Mouse (Mus musculus) thymus, postnatal 36 days (tissue): ENCODE results near the gene Dmrt3.

ENCODE experiments used
- DNase-seq, 2 experiments: peaks; one replicate each; pipeline ENCODE4 v3.0.0; 2022; ENCODE audit warnings: mixed read lengths in 2 of 2

Dmrt3 gene

GRCm38 (mm10) chr19:25610015-25610410 lies at the start of gene Dmrt3:
TSS of gene Dmrt3 (plus strand) at chr19:25610301.
- DNase-seq, result no peak

DNA sequence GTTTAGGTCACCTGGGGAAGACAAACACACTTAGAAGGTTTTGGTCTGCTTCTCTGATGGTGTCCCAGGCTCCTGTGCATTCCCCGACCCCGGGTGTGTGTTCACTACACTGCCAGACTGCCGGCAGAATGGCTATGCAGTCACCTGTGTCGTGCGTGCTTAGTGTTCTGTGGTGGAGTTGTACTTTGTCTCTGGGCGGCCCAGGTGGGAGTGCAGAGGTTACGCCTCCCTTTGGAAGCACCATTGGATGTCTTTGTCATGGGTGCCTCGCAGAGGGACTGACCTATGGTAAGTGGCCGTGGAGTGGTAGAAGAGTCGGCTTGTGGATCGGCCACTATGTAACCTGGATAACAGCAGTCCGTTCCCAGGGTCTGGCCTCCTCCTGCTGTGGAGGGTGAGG lies 45.7 kb upstream of the Dmrt3 start:
- no peak for DNase-seq

DNA sequence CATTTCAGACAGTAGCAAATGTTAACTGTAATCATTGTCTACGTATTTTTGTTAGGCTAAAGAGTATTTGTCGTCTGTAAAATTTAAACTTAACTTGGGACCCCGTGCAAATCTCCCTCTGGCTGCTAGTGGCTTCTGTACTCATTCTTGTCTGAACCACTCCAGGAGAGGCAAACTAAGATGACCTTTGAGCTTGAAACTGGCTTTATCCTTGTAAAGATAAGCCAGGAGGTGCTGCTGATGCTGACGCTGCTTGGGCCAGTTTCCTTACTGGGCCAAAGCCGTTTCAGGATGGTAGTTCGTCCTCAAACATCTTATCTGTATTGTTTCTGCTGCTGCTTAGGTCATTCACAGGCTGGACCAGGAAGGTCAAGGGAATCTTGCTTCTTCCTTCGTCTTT lies 40.3 kb upstream of the Dmrt3 start:
- DNase-seq, result no peak

DNA sequence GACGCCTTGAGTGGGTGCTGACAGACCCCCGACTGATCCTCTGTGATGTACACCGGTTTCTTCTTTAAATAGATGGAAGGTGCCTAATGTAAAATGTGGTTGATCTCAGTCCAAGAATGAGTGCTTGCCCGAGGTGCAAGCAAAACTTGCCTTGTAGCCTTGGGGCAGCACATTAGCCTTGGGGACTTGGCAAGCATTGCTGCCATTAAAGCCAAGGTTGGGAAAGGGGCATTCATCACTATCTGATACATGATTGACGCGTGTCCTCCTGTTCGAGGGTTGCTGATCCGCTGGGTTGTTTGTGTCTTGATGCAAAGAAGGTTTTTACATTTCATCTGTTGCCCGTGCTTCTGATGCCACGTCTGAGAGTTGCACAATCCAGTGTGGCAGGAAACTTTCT lies 35.7 kb upstream of the Dmrt3 start:
- no peak for DNase-seq

DNA sequence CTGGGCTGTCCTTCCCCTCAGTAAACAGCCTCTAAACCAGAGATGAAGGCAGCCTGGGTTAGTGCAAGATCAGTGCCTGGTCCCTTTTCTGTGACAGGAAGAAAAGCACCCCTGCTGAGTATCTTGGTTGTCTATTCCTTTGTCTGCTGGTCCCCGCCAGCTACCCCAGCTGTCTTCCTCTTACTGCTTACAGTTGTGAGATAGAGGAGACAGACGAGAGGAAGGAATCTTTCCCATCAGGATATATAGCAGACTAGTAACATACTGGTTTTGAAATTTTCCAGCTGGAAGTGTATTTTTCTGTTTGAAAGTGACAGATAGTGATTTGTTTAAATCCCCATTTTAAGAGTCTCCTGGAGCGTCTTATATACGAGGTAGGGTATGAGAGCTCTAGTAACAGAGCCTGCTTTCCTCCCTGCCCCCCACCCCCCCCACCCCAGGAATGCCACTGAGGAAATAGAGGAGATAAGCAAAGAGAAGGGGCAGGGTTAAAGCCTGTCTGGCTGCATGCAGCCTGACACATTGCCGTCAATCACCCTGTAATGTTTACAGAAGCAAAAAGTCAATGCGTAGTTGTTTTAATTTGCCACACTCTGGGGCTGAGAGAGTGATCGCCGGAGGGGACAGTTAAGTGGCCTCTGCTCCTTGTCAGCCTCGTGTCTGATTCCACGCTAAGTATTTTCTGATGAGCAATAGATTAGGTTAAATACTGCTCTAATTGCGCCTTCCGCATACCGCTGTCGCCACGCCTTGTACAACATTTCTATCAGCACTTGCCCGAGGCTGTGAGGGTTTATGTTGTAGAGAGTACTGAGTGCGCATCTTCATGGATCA lies 34.9 kb upstream of the Dmrt3 start:
- no peak for DNase-seq

- DNase-seq, result no peak
These were observed 31.7 kb upstream of the Dmrt3 start for GRCm38 (mm10) chr19:25578358-25578757.

DNA sequence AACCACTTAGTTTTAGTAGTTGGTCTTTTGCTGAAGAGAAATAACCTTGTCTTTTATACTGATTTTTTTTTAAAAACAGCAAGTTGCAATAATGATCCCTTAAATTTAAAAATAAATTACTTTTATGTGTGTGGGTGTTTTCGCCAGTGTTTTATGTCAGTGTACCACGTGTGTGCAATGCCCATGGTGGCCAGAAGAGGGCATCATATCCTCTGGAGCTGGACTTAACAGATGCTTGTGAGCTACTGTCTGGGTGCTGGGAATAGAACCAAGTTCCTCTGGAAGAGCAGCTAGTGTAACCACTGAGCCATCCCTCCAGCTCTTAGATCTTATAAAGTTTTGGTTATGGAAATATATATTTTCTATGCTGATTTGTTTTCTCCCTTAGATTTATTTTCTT lies 30.7 kb upstream of the Dmrt3 start:
- no peak for DNase-seq

DNA sequence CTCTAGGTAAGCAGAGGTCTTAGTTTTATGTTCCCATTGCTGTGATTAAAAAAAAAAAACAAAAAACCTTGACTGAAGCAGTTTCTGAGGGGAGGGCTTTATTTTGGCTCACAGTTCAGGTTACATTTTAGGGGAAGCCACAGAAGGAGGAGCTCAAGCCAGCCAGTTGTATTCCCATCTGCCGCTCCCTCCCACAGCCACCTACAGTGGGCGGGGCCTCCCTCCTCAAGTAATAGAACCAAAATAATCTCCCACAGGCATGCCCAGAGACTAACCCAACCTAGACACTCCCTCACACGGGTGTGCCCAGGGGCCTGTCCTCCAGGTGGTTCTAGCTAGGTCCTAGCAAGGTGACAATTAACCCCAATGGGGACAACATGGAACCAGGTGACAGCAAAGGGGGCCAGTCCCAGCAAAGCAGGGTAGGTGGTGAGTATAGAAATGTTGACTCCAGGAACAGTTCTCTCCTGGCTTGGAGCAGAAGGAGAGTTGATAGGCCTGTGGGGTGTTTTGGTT lies 12.3 kb upstream of the Dmrt3 start:
- no peak for DNase-seq

DNA sequence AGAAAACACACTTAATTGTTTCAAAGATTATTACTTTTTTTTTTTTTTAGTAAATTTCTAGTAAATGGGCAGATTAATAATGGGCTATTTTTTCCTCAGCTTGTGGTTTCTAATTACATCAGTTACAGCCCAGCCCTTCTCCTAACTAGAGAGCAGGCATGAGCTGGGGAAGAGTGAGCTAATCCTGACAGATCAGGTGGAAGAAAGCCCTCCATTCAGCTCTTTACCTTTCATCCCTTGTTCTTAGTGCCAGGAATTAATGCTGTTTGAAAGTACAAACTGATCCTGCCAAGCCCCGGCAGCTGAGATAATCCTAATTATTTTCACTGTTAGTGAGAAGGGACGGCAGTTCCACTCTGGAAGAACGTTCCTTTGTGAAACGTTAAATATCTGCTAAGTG lies 11.5 kb upstream of the Dmrt3 start:
- no peak for DNase-seq

- no peak for DNase-seq
These were observed 8.1 kb upstream of the Dmrt3 start for GRCm38 (mm10) chr19:25601966-25602365.

DNA sequence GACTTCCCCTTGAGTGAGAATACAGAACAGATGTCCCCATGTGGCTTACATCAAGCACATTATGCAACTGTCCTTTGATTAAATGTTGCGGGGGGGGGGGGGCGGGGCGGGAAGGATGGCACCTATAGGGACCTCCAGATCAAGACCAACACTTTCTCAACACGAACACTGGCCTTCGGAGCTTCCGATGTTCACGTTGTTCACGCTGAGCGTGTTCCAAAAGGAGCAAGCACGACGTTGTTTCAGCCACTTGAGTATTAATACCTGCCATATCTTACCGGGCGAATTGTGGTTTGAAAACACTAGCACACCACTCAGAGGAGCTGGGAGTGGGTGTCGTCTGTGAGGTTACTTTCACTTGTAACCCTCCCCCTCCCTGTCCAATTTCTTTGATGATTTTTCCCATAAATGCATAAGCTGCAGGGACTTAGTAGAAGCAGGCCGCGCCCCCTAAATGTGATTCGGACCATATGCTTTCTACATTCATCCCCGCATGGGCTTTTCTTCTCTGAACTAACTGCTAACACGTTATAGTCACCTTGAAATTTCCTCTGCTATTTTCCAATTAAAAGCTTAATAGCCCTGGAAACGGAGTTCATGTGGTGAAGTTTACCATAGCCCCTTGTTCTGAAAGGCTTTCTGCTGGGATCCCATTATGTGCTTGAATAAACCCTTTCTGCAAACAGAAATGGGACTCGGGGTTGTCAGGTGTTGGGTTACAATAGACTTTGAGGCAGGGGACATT lies 2.5 kb upstream of the Dmrt3 start:
- no peak for DNase-seq

DNA sequence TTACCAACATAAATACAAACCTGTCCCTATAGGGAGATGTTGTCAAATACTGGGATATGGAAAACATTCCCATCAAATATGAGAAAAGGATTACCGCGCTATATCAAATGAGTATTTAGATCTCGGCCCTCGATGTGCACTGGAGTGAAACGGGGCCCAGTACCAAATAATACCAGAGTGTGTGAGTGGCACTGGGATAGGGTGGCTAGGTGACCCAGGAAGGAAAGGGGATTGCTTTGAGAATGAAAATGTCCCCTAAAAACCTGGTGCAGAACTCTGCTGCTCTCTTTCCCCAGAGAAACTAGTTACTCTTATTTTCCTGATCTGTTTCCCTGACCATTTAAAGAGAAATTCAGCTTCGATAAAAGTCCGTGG lies 1.9 kb upstream of the Dmrt3 start:
- DNase-seq, result no peak

DNA sequence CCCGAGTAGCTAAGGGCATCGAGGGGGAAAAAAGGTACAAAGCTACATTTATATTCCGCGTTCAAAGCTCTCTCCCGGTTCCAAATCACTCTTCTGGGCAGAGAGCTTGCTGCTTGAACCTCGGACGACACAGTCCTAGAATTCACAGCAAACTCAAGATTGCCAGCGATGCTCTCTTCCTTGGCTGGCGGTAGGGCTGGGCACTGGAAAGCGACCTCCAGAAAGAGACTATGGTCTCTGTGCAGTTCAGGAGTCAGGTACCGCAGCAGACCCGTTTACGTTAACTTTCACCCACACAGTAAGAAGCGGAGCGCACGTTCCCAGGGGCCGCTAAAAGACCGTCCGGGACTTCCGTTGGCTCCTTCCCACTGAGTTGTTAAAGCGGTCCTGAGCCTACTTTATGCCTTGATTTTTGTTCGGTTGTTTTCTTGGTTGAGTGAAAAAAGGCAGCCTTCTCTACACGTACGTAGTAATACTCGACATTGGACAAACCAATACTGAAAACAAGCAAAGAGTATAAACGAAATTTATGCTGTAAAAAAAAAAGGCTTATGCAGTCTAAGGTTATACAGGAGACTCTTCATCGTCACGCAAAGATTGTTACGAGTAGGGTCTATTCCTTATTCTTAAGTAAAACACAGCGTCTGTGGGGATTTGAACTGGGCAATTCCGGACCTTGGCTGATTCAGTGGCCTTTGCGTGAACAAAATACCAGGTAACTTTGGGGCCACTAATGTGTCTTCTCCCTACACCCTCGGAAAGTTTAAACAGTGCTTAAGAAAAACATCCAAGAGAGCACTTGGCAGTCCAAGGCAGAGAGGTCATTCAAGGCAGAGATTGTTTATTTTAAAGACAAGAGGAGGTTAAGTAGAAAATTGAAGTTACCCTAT lies 895 bp upstream of the Dmrt3 start:
- DNase-seq, result no peak

DNA sequence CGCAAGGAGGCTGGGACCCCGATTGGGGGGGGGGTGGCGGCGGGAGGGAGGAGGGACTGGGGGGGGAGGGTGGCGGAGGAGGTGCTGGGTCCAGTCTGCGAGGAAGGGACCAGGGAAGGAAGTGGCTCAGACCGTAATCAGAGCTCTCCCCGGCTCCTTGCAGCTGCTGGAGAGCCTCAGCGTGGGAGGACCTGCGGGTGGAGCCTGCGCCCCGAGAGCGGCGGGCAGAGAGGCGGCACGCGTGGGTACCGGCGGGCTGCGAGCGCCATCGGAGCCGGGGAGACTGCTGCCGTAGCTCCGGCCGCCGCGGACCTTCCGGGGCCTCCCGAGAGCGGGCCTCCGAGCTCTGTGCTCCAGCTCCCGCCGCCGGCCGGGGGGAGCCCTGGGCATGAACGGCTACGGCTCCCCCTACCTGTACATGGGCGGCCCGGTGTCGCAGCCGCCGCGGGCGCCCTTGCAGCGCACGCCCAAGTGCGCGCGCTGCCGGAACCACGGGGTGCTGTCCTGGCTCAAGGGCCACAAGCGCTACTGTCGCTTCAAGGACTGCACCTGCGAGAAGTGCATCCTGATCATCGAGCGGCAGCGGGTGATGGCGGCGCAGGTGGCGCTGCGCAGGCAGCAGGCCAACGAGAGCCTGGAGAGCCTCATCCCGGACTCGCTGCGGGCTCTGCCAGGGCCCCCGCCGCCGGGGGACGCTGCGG lies 460 bp downstream of the Dmrt3 start:
- no peak for DNase-seq

- no peak for DNase-seq
These were observed 1.0 kb downstream of the Dmrt3 start for GRCm38 (mm10) chr19:25611116-25611515.

DNA sequence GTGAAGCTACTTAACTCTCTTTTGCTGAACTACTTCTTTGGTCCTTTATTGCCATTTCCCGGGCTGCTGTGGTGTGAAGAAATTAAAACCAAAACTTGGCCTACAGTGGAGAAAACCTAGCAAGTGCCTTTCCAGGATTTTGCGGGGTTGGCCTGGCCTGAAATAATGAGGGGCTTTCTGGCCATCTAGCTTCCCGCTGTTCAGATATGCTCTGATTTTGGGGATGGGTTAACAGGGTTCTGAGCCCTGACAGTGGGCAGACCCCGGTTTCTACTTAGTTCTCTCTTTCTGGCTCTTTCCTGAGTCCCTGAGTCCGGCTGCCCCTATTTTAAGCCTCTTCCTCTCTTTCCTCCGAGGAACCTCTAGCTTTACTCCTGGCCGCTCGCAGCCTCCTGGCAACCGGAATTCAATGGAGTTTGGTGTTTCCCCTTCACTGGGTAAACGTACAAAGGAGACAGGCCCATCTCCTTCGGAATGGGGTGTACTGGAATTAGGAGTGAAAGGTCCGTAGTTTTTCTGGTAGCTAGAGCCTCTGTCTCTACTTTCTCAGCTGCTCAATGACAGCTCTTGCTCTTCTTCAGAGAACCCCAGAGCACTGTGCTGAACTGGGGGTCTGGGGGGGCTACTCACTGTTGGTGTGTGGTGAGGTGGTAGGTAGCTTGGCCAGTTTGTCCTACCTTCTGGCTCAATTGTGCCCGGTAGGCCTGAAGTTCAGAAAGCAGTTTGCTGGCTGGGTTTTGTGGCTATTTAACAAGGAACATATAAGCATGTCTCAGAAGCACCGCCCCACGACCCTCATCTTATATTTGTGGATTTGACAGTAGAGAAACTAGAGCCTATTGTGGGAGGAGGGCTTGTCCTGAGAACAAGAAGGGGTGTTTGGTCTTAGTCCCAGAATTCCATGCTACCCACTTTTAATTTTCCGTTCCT lies 2.0 kb downstream of the Dmrt3 start:
- no peak for DNase-seq

DNA sequence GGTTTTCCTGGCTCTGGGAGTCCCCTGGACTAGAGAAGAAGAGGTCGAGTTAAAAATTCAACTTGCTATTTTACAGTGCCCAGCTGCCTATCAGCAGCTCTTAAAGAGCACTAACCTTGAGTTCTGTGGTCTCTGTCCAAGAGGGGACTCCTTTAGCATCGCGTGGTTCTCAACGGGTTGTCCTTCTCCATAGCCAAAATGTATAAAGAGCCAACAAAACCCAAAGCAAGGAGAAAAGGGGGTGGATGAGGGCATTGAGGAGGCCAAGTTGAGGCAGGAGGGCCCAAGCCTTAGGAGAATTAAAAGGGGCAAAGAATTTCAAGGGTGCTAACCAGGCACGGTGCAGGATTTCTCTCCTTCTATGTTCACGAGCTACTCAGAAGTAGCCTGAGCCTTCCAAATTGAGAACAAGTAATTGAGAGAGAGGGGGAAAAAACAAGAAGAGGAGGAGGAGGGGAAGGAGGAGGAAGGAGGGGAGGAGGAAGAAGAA lies 2.8 kb downstream of the Dmrt3 start:
- DNase-seq, result no peak

- DNase-seq, result no peak
These were observed 3.6 kb downstream of the Dmrt3 start for GRCm38 (mm10) chr19:25613476-25614300.

DNA sequence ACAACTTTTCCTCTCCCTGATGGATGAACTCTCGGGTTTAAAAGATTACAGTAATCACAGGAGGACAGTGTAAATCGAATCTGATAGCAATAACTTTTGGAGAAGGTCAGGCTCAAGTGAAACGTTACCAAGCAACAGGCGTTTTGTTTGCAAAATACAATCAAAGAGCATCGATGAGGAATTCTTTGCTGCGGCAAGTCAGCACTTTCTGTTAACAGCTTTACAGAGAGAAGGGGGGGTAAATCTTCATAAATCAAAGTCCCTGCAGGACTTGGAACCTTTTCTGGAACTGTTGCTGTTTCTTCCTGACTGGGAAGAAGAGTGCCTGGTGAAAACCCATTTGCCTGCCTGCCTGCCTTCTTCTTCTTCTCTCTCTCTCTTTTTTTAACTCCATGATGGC lies 5.8 kb downstream of the Dmrt3 start:
- DNase-seq, result no peak
